Mouse (Mus musculus): Measurements from ENCODE around the gene Tenm2.
A peak's percentile ranks its signal among the peaks of the same experiment; 100 is the strongest.

Tenm2 gene

DNA sequence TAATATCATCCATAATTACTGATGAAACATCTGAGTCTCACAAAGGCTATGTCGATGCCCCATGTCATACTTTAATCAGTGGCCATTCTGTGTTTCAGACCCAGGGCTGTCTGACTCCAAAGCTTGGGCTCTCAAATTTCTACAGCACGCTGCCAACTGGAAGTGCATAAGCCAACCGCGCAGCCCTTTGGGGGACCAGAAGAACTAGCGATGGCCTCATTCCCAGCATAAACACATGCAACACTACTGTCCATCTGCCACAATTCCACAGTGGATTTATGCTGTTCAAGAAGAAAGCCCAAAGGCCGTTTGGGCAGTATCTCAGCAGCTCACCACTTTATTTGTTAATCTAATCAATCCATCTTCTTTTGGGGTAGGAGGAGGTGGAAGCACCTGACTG lies 678.4 kb downstream of the Tenm2 start:
- no peak for DNase-seq

DNA sequence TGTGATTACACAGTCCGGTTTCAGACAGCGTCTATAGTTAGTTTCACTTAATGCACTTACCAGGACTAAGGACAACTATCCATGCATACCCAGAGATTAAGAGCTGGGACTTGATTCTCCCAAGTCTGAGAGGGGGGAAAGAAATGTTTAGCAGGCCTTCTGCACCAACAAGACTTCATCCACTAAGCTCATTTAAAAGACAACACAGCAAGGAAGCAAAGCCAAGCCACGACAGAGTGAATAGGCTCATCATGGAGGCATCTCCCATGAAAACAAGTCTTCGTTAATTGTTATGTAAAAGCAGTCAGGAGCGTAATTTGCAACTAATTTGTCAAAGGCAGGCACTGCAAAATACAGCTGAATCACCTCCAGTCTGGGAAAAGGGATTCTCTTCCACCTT lies 682.5 kb downstream of the Tenm2 start:
- DNase-seq, result no peak

DNA sequence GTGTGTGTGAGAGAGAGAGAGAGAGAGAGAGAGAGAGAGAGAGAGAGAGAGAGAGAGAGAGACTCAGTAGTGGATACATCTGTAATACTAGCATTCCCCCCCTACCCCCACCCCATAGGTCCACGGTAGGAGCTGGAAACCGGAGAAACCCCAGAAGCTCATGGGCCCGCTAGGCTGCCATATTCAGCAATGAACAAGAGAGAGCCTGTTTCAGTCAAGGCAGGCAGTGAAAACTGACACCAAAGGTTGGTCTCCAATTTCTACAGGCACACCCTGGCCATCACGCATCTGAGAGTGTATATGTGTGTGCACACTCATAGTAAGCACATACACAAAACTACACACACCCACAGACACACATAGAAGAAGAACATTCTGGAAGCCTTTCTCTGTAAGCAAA lies 685.1 kb downstream of the Tenm2 start:
- no peak for DNase-seq

DNA sequence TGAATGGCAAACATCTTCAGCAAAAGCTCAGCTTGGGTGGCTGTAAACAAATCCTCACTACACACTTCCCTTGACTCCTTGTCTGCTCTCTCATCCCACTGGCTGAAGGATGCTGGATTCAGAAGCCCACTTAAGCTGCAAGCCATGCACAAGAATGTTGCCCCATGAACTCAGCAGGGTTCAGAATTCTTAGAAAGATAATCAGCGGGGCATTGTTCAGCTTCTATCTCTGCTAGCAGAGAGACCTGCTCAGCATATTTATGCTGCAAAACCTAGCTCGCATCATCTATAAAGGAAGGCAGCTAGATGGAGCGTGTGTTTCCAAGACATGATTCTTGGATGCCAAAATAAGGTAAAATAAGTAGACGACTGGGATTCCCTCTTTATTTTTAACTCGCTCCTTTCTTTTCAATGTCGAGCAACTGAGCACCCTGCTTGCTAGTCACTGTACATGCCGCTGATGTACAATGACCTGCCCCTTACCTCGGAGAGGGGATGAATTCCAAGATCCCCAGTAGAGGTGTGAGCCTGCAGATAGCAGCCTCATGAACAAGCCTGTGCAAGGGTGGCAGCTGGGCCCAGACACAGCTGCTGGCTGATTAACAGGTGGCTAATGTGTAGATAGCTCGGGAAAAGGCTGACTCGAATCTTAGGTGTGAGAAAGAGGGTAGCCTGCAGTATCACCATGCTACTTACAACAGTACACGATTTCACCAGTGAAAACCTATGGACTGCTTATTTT lies 686.2 kb downstream of the Tenm2 start:
- DNase-seq, result no peak

DNA sequence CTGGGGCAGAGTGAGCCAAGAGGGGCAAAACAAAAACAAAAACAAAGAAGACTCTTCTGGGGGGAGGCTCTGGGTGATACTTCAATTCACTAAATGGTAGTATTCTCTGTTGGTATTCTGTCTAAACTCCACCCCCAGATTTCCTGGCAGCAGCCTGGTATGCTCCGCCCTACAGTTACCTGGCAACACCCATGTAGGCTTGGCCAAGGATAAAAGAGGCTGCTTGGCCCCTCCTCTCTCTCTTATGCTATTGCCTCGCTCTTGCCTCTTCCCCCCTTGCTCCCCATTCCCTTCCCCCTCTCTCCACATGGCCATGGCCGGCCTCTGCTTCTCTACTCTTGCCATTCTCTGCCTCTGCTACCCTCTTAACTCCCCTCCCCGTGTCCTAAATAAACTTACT lies 687.6 kb downstream of the Tenm2 start:
- no peak for DNase-seq

DNA sequence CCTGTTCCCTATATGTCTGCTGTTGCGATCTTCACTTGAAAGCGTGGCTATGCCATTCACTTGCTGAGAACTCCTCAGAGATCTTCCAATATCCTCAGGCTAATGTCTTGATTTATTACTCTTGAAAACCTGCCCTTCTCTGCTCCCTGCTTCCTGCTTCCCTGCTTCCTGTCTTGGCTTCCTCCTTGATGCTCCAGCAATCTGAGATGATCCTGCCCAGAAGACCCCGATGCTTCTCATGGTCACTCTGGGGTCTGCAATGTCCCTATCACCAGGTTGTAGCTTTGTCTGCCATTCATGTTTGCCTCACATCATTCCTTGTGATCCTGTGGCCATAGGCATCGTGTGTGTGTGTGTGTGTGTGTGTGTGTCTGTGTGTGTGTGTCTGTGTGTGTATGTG lies 697.6 kb downstream of the Tenm2 start:
- no peak for DNase-seq

DNA sequence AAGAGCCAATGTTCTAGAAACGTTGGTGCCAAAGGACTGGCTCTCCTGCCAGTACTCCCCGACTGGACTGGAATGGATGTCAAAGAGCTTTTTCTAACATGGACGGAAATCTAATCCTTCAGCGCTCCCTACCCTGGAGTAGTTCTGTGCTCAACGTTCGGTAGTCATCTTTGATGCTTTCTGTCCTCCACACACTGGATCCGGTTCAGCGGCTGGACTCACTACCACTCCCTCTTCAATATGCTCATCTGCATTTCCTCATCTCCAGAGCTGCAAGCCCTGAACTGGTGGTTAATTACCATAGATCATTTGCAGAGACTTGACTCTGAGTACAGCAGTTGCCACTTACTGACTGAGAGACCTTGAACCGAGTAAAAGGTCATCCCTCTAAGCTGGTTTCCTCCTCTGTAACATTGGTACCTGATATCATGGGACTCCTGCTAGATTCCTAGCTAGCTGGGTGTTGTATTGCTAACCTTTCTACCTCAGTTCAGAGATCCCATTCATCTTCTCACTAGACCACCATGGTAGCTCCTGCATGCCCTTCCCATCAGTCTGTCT lies 698.1 kb downstream of the Tenm2 start:
- DNase-seq, result no peak

DNA sequence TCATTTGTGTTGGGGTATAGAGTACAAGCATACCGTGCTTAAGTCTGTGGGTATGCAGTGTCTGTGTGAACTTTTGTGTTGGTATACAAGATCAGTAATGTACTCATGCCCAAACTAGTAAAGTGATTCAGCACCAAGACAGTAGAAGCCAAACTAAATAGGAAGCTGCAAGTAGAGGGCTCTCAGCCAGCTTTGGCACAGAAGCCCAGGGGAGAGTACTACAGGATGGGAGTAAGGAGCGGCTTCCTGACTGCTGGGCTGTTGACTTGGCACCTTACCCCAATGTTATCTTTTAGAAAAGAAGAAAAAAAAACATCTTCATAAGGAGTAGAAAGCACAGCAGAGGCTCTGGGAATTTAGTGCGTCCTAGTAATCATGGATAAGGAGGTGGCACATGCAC lies 700.2 kb downstream of the Tenm2 start:
- DNase-seq, result no peak

DNA sequence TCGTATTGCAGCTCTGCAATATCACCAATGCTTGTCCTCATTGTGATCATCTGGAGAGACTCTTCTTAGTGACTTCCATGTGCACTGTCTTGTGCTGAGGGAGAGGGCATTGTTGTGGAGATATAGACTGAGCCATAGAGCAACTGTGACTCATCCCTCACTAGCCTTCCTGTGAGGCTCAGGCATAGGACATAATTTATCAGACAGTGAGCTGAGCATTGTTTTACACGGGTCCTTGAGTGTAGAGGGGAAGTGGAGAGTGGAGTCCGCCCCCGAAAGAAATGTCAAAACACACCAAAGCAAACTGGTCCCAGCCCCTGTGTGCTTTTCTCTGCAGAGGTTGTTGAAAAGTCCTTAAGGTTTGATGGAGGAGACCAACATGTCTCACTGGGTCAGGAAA lies 704.1 kb downstream of the Tenm2 start:
- DNase-seq, result no peak

DNA sequence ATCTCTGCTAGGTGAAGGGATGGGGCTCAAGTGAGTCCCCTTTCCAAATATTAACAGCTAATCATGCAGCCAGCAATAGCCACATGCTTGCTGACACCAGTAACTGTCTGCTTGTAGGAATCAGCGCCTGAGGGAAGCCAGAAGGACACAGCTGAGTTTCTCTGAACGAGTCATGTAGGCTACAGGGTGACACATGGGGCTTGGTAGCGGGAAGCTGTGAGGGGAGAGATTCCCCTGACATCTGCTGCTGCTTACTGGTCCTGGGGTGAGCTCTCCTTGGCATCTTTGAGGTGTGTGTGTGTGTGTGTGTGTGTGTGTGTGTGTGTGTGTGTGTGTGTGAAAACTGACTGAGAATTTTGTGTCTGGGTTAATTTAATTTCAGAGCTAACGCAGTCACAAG lies 708.3 kb downstream of the Tenm2 start:
- DNase-seq, result no peak

DNA sequence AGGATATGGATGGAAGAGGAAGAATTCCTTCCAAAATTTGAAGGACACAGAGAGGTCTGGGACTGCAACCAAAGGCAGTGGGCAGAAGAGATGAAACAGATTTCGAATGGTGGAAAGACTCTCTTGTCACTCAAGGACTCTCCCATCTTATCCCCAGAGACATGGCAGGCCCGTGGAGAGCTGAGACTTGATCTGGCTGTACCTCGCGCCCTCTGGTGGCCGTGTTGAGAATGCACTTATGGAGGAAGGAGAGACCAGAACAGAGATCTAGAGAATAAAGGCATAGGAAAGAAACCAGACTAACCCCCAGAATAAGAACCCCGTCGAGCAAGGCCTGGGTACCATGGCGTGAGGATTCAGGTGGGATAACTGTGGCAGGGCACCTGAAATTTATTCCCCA lies 709.4 kb downstream of the Tenm2 start:
- DNase-seq, result peak; percentile 41 to 83

DNA sequence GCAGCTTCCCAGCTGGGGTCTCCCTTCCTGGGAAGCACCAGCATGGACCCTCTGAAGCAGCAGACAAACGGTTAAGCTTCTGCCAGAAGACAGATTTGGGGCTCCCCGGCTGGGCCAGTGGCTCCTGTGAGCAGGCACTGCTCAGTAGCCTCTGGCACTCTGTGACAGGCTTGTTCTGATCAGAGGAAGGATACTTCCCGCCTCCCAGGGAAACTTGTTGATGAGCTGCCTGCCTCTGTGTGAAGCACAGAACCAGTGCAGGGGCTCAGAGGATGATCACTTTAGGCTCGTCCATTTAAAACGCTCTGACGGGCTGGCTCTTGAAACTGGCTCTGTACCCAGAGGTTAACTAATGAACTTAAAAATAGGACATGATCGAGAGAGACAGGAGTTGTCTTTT lies 723.3 kb downstream of the Tenm2 start:
- DNase-seq, result no peak

DNA sequence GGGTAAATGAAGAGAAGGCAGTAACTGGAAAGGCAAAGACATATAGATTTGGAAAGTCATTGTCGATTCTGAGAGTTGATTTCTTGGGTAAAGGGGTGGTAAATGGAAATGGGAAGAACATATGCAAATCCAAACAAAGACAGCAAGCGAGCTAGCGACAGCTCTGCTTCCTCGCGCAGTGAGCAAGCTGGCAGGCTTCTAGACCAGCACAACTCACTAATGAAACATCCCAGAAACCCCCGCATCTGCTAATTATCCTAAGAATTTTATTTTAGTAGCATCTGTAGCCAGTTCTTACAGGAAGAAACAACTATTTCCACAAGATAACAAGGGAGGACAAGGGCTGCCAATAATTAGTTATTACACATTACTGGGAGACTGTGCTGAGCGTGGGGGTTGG lies 727.5 kb downstream of the Tenm2 start:
- DNase-seq, result no peak

DNA sequence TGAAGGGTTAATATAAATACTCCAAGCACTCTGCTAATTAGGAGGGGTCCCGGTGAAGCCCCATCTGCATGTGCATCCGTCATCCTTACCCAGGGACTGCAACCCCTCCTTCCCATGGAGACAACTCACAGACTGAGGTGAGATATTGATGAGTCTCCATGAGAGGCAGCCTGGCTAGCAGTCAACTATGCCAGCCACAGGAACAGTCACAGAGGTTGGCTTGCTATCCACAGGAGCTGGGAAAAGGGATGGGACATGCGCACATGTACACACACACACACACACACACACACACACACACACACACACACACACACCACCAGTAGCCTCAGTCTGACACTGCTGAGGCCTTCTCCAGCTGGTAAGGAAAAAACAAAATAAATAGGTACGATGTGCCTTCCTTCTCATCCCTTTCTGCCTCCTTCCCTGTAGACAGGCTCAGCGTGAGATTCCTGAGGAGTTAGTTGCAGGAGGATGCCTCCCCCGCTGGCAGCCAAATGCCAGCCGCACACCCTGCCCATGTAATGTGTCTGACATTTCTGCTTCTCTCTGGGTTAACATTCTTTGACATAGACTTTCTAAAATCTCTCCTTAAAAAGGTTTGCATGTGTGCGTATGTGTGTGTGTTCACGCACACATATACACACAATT lies 740.7 kb downstream of the Tenm2 start:
- no peak for DNase-seq

DNA sequence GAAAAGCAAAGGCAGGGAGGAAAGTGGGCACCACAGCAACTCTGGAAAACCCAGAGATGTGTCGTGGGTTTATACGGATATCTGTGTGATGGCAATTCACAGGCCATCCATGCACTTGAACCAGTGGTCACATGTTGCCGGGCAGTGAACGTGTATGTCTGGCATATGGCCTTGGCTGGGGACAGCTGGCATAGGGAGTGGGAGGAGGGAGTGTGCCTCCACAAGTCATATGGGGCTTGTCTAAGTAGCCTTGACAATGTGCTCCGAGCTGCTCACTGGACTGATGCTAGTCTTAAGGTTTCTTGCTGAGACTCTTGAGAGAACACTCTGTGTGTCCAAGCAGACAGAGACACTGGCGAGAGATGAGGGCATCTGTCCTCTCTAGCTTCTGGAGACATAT lies 743.5 kb downstream of the Tenm2 start:
- DNase-seq, result no peak

DNA sequence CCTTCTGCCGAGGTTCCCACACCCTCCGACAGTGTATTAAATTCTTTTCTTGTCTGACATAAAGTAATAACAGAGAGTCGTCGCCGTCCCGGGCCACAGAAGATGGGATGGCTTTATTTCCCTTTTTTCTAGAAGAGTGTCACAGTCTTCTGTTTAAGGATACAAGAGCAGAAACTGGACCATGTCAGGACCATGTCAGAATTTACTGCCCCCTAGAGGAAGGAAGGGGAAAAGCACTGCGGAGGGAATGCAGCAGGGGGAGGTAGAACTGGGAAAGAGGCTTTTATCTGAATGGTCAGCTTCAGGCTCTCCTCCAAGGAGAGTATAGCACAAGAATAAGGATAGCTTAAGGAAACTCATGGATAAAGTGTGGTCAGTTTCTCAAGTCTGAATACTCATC lies 745.7 kb downstream of the Tenm2 start:
- no peak for DNase-seq

DNA sequence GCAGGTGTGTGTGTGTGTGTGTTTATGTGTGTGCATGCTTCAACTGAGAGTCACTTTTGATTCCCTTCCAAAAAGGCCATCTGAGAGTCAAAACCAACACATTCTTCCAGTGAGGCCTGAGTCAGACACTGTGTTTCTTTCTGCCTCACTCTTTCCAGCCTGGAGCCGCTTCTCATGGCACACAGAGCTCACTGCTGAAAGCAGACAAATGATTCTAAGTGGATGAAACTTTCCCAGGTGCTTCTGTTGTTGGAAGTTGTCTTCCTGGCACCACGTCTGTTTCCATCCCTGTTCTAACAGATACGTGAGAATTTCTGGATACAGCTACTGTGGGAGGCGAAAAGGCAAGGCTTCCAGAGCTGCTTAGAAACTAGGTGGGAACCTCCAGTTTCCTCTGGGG lies 747.1 kb downstream of the Tenm2 start:
- no peak for DNase-seq

DNA sequence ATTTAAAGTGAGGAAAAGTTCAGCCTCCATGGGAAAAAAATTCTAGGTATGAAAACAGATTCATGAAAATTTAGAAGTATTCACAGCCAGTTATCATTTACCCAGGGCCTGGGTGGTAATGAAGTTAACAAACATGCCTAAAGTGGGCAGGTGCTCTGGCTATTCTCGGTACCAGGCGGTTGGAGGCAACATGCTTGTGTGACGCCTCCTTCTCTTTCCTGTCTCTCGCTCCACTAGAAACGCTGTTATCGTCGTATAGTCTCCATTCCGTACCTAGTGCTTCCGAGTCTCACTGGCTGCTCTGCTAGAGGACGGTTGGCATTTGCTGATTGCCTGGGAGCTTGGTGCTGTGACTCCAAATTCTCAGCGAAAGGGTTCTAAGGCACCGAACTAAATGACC lies 749.7 kb downstream of the Tenm2 start:
- no peak for DNase-seq

DNA sequence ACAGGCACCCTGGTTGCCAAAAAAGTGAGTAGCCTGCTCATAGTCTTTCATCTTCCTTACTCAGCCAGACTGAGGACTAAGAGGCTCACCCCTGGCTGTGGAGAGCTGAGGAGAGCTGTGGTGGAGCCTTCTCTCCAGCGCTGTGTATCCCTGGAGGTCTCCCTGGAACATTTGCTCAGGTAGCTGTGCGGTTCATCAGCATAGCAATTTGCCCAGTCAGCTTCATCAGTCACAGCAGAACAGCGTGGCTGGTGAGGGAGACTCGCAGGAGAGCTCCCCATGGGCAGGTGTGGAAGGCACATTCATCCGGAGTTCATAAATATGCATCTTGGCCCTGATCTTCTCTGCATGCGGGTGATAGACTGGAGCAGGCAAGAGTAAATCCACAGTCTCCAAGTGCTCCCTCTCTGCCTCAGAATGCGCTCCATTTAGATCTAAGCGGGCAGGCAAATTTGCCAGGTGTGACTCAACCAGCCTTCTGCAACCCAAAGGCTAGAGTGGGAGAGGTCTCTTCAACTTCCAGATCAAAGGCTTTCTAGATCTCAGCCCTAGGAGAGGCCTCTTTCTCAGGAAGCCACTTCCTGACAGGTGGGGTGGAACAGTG lies 751.2 kb downstream of the Tenm2 start:
- no peak for DNase-seq

DNA sequence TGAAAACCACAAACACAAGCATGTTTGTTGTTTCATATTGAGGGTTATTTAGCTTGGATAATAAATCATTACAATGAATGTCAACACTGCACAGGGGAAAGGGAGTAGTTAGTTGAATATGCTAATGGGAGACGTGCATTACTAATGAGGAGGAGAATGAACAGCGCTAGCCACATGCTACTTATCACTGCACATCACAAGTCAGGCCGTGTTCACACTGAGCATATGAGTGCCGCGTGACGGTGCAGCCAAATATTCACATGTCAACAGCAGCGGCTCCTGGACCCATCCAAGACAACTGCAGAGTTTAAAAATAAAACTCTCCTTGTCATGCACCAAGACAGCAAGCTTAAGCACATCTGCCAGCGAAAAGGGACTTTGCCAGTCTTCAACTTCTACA lies 753.6 kb downstream of the Tenm2 start:
- no peak for DNase-seq

DNA sequence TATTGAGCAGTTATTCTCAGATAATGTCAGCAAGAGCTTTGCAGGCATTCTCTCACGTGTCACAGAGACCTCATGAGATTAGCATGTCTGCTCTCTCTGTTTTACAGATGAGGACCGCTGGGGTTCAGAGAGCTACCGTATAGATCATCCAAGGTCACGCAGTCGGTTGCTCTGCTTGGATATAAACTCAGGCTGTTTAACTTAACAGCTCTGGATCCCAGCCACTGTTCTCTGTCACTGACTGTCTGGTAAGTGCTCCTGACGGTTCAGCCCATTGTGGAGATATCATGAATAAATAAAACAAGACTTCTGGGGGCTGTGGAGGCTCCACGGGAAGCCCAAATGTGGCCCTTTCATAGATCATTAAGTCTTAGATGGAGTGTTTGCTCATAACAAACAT lies 754.2 kb downstream of the Tenm2 start:
- no peak for DNase-seq

DNA sequence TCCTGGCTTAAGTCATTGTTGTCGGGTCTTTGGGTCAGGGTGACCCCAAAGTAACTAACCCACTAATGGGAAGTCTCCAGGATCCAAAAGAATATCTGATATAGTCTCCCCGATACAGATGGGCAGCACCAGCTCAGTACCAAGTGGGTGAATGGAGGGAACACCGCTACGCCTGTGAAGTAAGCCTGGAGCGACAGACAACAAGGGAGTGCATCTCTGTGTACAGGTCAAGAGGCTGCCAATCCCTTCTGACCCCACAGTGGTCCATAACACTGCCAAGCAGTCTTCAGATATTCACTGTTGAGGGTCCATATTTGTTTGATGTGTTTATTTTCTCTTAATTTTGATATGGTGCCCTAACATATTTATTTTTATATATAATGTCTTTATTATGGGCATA lies 754.7 kb downstream of the Tenm2 start:
- DNase-seq, result no peak

DNA sequence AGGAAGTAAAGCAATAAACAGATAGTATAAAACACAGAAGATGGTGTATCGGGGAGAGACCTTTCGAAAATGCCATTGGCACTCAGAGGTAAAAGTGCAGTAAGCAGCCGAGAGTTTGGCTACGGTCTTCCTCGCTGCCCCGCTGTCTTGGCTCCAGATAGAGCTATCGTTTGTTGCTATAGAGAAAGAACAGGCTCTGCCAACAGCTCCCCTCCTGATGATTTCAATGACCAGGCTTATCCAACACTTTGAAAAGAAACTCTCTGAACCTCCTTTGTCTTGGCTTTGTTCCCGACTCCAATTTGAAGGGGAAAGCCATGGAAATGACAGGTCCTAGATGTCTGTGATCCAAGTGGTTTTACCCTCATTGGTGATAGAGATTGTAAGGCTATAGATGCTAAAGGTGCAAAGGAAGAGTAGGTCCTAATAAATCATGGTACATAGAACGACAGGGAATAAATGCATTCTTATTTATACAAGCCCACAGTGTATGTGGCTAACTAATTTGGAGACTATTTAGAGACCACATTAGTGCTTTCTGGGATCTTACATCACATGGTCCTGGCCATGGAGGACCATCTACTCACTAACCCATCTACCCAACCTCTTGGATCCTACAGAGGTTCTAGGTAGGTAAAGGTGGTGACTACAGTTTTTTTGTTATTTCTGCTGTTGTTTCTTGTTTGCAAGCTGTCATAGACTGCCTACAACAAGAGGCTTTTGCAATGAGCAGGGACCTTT lies 765.8 kb downstream of the Tenm2 start:
- no peak for DNase-seq

DNA sequence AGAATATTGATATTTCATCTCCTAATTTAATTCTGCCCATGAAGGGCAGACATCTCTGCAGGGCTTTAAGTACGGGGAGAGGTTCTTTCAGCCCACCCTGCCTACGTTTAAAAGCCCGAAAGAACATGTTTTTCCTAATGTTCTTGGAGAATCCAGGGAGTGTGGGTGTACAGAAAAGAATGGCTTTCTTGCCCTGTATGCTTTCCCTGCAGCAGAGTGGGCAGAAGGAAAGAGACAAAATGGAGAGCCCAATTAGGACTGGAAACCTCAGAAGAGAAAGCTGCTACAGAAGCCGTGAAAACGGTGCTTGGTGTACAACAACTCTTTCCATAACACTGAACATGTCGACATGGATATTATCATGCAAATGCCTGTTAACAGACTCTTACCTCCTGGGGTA lies 777.3 kb downstream of the Tenm2 start:
- DNase-seq, result no peak
